Mouse (Mus musculus) urinary bladder, postnatal 4 days (tissue): ENCODE results near the gene Pdzd2.

Experiments
- DNase-seq, 2 experiments: peaks; one replicate each; pipeline ENCODE4 v3.0.0; 2021 to 2022; ENCODE audit warnings: low spot score in 2 of 2

The Pdzd2 gene

GRCm38 (mm10) chr15:12732613-12733012, 7.1 kb downstream of the Pdzd2 start:
- DNase-seq, result no peak

- no peak for DNase-seq
These were observed 11.3 kb downstream of the Pdzd2 start for GRCm38 (mm10) chr15:12728381-12728780.

- DNase-seq, result no peak
These were observed 14.5 kb downstream of the Pdzd2 start for GRCm38 (mm10) chr15:12725256-12725655.

DNA sequence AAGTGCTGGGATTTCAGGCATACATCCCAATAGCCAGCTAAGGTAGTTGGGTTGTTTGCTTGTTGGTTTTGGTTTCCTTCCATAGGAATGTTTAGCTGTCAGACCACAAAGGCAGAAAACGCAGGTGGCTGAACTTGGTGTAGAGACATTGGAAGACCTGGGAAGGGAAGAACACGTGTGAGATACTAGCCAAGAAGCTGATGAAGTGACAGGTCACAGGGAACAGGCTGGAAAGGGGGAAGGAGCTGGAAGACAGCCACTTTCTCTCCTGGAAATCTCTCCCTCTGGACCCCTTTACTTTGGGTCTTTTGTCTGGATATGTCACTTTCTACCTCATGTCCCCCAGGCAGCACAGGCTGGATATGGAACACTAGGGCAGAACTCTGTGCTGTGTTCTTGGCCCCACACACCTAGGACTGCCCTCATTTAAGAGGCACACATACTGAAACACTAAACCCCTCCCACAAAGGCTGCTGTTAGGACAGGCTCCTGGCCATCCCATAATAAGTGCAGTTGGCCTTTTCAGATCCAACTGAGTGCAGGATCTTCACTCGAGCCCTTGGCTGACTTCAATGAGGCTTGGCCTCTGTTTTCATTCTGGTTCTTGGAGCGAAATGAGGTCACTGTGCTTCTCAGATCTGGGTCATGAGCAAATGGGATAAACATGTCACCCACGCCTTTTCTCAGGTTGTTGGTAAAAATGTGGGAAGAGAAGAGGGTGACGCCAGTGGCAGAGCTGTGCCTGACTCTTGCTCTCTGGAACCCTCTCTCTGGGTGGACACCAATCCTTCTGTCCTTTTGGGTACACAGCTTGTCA, 17.8 kb downstream of the Pdzd2 start:
- no peak for DNase-seq

DNA sequence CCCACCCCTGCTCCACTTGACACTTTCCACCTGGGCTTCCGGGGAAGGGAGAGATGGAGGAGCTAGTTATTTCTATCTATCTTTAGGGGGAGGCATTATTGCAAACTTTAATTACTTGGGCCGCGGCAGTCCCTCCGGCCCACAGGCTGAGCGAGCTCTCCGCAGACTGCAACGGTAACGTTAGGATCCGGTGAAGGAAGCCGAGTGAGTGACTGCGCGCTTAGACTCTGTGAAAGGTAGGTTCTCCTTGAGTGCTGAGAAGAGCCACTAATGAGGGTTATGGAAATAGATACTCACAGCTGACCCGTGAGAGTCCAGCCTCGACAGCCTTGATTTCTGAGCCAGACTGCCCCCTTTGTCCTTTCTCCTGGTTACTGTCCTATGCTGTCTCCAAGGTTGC, 20.9 kb downstream of the Pdzd2 start:
- no peak for DNase-seq

- DNase-seq, result no peak
These were observed 22.3 kb downstream of the Pdzd2 start for GRCm38 (mm10) chr15:12717410-12717809.

DNA sequence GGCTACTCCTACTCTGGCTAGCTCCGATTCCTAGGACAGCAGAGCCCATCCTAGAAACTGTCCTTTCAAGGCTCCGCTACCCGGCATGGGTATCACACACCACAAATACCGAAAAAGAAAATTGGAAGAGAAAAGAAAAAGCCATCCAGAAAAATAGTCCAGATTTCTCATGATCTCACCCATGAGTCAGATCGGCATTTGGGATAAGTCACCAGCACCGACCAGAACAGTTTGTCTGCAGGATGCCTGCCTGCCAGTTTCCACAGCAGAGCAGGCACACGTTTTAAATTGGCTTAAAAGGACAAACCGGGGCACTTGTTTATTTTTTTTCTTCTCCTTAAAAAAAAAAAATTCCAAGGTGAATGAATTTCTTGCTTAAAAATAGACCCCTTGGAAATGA, 22.8 kb downstream of the Pdzd2 start:
- DNase-seq, result no peak

DNA sequence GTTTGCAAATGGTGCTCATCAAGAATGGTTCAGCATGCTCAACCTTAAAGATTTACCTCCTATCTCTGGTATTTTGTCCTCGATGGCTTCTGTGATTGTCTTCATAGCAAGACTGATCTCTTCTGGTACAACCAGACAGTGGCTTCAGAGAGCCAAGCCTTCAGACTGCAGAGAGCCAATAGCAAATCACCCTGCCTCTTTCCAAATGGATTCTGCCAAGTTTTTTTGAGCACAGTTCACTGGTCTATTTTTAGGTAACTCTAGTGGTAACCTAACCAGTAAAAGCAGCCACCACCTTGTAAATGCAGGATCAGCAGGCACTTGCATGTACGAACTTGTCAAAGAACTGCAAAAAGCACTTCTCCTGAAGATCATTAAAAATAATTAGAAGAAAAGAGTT, 25.4 kb downstream of the Pdzd2 start:
- DNase-seq, result no peak

- no peak for DNase-seq
These were observed 26.5 kb downstream of the Pdzd2 start for GRCm38 (mm10) chr15:12713216-12713615.

GRCm38 (mm10) chr15:12710036-12710435, 29.7 kb downstream of the Pdzd2 start:
- DNase-seq, result no peak

DNA sequence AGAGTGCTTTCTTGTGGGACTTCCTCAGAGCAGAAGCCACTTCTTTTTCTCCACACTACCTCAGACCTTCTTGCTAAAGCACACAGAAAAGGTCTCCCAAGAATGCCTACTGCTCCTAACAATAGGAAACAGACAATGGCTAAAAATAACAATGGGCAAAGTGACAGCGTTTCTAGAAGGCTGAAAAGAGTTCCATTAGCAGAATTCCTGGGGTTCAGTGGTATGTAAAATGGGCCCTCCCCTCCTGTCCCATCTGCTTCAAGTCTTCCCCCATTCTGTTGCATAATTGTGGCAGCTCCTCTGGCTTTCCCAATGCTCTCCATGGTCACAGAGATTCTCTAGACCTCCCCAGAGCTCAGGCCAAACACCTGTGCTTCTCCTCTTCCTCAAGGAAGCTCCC, 31.4 kb downstream of the Pdzd2 start:
- DNase-seq, result no peak

DNA sequence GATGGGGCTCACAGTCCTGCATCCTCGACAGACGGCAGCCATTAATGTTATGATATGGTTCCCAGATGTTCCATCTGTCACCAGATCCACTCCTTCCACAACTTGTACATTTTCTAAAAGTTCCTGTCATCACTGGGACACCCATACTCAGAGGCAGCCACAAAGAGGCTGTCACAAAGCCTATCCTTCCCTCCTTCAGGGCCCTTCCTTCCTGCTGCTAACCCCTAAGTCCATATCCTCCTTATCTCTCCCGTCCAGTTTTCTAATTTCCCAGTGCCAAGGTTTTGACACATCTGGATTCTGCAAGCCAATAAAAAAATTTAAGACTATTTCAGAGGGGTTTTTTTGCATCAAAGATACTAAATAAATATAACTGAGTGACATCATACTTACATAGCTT, 32.8 kb downstream of the Pdzd2 start:
- no peak for DNase-seq

- DNase-seq, result no peak
These were observed 39.4 kb downstream of the Pdzd2 start for GRCm38 (mm10) chr15:12700367-12700766.

DNA sequence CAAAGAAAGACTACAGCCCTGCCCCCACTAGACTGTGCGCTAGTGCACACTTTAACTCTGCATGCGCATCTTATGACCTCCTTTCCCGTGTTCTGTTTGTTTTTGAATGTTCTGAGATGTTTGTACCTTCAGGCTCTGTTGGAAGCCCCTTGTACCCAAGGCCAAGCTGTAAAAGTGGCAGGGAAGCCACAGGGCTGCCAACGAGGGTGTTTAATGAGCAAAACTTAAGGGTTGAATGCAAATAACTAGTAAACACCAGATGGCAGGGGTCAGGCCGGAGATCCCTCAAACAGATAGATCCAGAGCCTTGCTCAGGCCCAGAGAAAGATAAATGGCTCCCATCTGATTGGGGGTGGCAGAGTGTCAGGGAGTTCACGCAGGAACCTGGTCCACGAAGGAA, 42.0 kb downstream of the Pdzd2 start:
- no peak for DNase-seq

DNA sequence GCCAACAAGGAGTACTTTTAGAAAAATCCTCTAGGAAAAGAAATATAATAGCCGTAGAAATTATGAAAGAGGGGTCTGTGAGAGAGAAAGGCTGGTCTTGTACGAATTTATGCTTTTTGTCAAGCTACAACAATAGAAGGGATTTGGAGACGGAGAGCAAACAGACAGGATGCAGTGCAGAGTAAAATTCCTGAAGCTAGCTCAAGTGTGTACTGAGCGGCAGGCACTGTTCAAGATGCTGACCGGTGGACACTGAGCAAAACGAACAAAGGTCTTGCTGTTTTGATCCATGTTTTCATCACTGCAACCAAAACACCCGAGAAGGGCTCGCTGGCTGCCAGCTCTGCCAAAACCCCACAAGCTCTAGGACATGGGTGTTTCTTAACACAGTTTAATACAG, 42.8 kb downstream of the Pdzd2 start:
- DNase-seq, result no peak

DNA sequence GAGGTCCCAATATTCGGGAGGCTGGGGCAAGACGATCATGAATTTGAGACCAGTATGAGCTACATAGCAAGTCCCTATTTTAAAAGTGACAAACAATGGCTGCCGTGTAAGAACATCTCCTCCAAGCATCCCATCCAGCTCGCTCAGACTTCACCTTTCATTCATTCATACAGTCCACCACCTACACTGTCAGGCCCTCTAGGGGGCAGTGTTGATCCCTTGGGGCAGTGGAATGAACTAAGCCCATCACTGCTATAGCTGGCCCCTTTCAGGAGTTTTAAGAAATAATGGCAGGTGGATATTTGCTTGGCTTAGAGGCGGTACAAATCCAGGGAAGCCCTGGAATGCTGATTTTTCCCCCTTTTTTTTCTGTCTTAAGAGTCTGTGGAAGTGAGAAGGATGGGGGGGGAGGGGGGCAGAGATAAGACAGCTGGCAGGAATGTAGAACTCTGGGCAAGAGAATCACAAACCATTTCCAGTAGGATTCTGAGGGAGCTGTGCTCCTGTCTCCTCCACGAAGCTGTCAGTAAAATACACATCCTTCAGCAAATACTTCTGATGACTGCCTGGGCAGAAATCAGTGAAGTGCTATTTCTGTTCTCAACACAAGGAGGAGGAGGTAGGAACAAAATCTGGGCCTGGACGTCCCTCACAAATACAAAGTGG, 49.9 kb downstream of the Pdzd2 start:
- no peak for DNase-seq

- DNase-seq, result no peak
These were observed 57.2 kb downstream of the Pdzd2 start for GRCm38 (mm10) chr15:12682549-12682948.

- DNase-seq, result no peak
These were observed 57.8 kb downstream of the Pdzd2 start for GRCm38 (mm10) chr15:12681891-12682290.

GRCm38 (mm10) chr15:12680750-12681149, 59.0 kb downstream of the Pdzd2 start:
- DNase-seq, result peak in 1 of 2 experiments; percentile 43

- DNase-seq, result no peak
These were observed 59.7 kb downstream of the Pdzd2 start for GRCm38 (mm10) chr15:12679996-12680395.

DNA sequence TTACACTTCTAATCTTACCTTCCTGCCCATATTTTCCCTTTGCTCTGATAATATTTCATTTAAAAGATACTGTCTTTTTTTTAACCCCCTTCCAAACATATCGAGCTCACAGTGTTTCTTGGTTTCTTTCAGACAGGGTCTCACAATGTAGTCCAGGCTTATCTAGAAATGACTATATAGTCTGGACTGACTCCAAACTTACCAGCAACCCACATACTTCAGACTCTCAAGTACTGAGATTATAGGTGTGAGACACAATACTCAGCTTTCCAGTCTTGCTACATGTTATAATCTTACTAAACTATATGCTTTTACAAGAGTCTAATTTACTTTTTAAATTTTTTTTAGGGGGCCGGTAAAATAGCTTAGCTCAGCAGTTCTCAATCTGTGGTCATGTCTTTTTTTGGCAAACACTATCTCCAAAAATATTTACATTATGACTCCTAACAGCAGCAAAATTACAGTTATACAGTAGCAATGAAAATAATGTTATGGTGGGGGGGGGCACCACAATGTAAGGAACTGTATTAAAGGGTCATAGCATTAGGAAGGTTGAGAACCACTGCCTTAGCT, 61.1 kb downstream of the Pdzd2 start:
- no peak for DNase-seq

DNA sequence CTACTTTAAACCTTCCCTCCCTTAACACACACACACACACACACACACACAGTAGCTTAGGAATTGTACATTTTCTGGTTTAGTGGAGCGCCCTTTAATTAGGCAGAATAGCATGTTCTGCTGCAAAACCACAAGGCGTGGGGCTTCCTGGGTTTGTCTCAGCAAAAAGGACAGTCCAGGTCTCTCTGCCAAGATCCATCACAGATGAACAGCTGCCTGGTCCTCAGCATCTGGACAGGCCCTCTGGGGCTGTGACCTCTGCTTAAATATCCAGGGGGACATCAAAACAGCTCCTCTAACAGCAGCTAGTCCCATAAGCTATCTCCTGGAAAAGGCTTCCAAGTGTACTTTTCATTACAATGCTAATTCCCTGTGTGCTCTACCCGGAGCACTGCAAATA, 64.4 kb downstream of the Pdzd2 start:
- no peak for DNase-seq

- no peak for DNase-seq
These were observed 65.7 kb downstream of the Pdzd2 start for GRCm38 (mm10) chr15:12674026-12674425.
